Comparison of ENCODE assay signal across 33 mouse cellular contexts in genomic region chr14:118013237-118013636, GRCm38 (mm10).
"Had no signal": no experiment of that assay in that cellular context is flagged by ENCODE, and none has a peak within 500 bp of the region (broad histone marks: within the 10 kb centered on the region; RNA-seq: fewer than 3 reads in every experiment).

No protein-coding gene starts in this region.

- H3K4me3 ChIP-seq: heart, embryonic 10.5 days; heart, embryonic 12.5 days; heart, embryonic 13.5 days; heart, embryonic 15.5 days; hindbrain, embryonic 10.5 days; hindbrain, embryonic 12.5 days; hindbrain, embryonic 13.5 days; hindbrain, embryonic 15.5 days; intestine, embryonic 15.5 days; kidney, embryonic 15.5 days; layer of hippocampus, adult 2 months; left cerebral cortex, adult 2 months had no signal

- H3K4me2 ChIP-seq: heart, embryonic 11.5 days; heart, embryonic 12.5 days; heart, embryonic 13.5 days; heart, embryonic 15.5 days; hindbrain, embryonic 12.5 days; hindbrain, embryonic 13.5 days; hindbrain, embryonic 14.5 days; hindbrain, embryonic 15.5 days; intestine, embryonic 15.5 days; kidney, embryonic 15.5 days had no signal

- H3K4me1 ChIP-seq: heart, embryonic 10.5 days; heart, embryonic 12.5 days; heart, embryonic 13.5 days; heart, embryonic 15.5 days; hindbrain, embryonic 10.5 days; hindbrain, embryonic 12.5 days; hindbrain, embryonic 13.5 days; hindbrain, embryonic 15.5 days; intestine, embryonic 15.5 days; kidney, embryonic 15.5 days had no signal

- H3K27me3 ChIP-seq: hindbrain, embryonic 12.5 days; hindbrain, embryonic 15.5 days; intestine, embryonic 15.5 days; kidney, embryonic 15.5 days had no signal

- DNase-seq: heart, postnatal 10 days; heart, postnatal 14 days; heart, postnatal 4 days; kidney, adult 11 months; kidney, adult 18-20 months; kidney, adult 2 months; kidney, adult 8-10 months; kidney, adult 9 months; kidney, postnatal 10 days; kidney, postnatal 14 days; kidney, postnatal 25 days; kidney, postnatal 36 days; kidney, postnatal 4 days; layer of hippocampus, adult 9-11 months; layer of hippocampus, postnatal 36 days had no signal

- H3K27ac ChIP-seq: heart, embryonic 10.5 days; heart, embryonic 13.5 days; heart, embryonic 15.5 days; hindbrain, embryonic 10.5 days; hindbrain, embryonic 12.5 days; hindbrain, embryonic 13.5 days; hindbrain, embryonic 14.5 days; hindbrain, embryonic 15.5 days; hindbrain, postnatal 0 days; intestine, embryonic 15.5 days; kidney, embryonic 15.5 days; kidney, postnatal 0 days; layer of hippocampus, adult 2 months; left cerebral cortex, adult 2 months had no signal

- H3K9me3 ChIP-seq: heart, embryonic 10.5 days; heart, embryonic 12.5 days; heart, embryonic 13.5 days; heart, embryonic 15.5 days; hindbrain, embryonic 10.5 days; hindbrain, embryonic 12.5 days; hindbrain, embryonic 13.5 days; hindbrain, embryonic 15.5 days; intestine, embryonic 15.5 days; kidney, embryonic 15.5 days had no signal

- H3K36me3 ChIP-seq: heart, embryonic 10.5 days; heart, embryonic 12.5 days; heart, embryonic 13.5 days; heart, embryonic 15.5 days; hindbrain, embryonic 10.5 days; hindbrain, embryonic 12.5 days; hindbrain, embryonic 13.5 days; hindbrain, embryonic 15.5 days; intestine, embryonic 15.5 days; kidney, embryonic 15.5 days had no signal

- ATAC-seq: hindbrain, postnatal 0 days; inflammation-experienced regulatory T-cells, adult 6 months; intestine, embryonic 15.5 days; intestine, embryonic 16.5 days had no signal

- H3K9ac ChIP-seq: heart, embryonic 12.5 days; heart, embryonic 13.5 days; heart, embryonic 15.5 days; hindbrain, embryonic 12.5 days; hindbrain, embryonic 13.5 days; hindbrain, embryonic 14.5 days; hindbrain, embryonic 15.5 days; intestine, embryonic 15.5 days; kidney, embryonic 15.5 days had no signal
